Mouse (Mus musculus): Measurements from ENCODE around the gene Runx2.

Gene Runx2

DNA sequence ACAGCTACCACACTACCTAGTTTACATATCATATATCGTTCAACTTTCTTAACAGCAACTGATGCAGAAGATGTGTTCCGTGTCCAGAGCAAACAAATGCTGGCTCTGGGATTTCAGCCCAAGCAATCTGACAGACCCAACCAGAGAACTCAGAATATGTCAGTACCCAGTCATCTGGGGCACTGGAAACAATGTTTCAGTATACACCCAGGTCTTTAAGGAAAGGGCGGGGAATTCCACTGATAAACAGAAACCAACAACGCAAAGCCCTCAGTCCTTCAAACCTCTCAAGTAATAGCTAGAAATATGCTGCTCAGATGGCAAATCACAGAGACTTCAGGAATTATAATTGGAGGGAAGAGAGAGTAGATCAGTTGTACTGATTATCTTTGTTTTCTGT is 100.5 kb downstream of the Runx2 start:
- DNase-seq (ENCODE audit: extremely low spot score, low spot score), result no peak

GRCm38 (mm10) chr17:44713404-44713803 is 101.2 kb downstream of the Runx2 start:
- no peak for DNase-seq (ENCODE audit: extremely low spot score, low spot score)

- DNase-seq (ENCODE audit: extremely low spot score, low spot score), result no peak
These were observed 104.9 kb downstream of the Runx2 start for GRCm38 (mm10) chr17:44709516-44710252.

DNA sequence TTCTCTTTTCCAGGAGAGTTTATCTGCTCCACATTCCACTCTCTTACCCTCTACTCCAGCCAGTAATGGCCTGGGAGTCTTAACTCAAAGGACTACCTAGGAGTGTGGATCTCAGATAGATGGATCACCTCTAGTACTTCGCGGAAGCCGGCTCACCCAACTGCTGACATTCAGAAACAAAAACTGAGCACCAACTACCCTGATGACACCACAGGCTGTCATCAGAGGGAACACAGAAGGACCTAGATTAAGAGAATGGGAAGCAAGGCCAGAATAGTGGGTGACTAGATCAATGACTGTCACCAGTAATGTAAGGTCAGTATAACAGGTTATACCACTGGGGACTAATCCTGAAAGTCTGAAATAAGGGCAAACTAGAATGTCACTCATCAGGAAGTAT is 106.6 kb downstream of the Runx2 start:
- DNase-seq (ENCODE audit: extremely low spot score, low spot score), result no peak

- DNase-seq (ENCODE audit: extremely low spot score, low spot score), result no peak
These were observed 108.1 kb downstream of the Runx2 start for GRCm38 (mm10) chr17:44706531-44706930.

GRCm38 (mm10) chr17:44702506-44703298 is 111.9 kb downstream of the Runx2 start:
- no peak for DNase-seq (ENCODE audit: extremely low spot score, low spot score)

DNA sequence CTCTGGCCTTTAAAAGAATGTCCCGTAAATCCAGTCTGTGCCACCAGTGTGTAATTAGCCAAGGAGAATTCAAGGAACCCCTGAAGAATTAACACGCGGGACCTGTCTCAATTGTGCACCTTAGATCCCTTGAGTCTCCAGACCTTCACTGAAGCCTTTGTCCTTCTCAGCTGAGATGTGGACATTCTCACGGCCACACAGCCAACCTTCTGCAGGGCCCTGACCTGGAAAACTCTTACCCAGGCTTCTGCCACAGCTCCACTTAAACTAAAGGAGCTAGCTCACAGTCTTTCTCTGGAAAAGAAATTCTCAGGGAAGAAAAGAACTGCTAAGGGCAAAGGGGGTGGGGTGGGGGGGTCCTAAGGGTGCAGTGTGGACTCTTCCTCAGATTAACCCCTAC is 113.1 kb downstream of the Runx2 start:
- no peak for DNase-seq (ENCODE audit: extremely low spot score, low spot score)

DNA sequence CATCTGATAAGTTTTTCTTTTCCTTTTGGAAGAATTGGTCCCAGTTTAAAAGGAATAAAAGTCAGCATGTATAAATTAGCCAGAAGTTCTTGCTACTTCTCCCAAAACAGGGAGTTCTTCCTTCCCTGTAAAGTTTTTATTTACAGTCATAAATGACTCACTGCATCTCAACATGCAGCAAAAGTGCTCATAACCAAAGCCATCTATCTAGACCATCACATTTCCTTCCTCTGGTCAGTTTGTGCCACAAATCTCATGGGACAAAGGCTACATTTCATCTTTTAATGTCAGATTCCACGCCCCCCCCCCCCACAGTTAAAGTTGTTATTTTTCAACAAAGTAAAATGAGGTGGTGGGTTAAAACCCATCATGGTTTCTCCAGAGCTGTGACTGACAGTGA is 114.3 kb downstream of the Runx2 start:
- DNase-seq (ENCODE audit: extremely low spot score, low spot score), result no peak

GRCm38 (mm10) chr17:44697053-44697452 is 117.5 kb downstream of the Runx2 start:
- DNase-seq (ENCODE audit: extremely low spot score, low spot score), result no peak

- no peak for DNase-seq (ENCODE audit: extremely low spot score, low spot score)
These were observed 121.0 kb downstream of the Runx2 start for GRCm38 (mm10) chr17:44693552-44693951.

GRCm38 (mm10) chr17:44691517-44691916 is 123.1 kb downstream of the Runx2 start:
- no peak for DNase-seq (ENCODE audit: extremely low spot score, low spot score)

- no peak for DNase-seq (ENCODE audit: extremely low spot score, low spot score)
These were observed 124.1 kb downstream of the Runx2 start for GRCm38 (mm10) chr17:44690410-44691035.

GRCm38 (mm10) chr17:44688306-44688705 is 126.3 kb downstream of the Runx2 start:
- DNase-seq (ENCODE audit: extremely low spot score, low spot score), result no peak

DNA sequence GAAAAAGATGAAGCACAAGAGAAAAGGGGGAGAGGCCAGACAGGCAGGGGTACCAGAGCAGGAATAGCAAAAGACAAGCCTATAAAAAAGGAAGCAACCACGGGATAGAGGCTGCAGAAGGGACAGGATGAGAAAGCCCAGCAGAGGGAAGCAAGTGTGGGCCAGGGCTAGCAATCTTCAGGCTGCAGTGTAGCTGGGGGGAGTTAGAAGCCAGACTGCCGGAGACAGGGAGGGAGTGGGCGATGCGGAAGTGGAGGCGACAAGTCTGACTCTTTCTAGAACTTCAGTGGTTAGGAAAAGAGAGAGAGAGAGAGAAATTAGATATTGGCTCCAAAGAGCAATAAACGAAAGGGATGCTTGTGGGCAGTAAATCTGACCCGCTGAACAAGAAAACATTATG is 129.1 kb downstream of the Runx2 start:
- DNase-seq (ENCODE audit: extremely low spot score, low spot score), result no peak

- DNase-seq (ENCODE audit: extremely low spot score, low spot score), result no peak
These were observed 131.6 kb downstream of the Runx2 start for GRCm38 (mm10) chr17:44683026-44683425.

GRCm38 (mm10) chr17:44677782-44678181 is 136.8 kb downstream of the Runx2 start:
- no peak for DNase-seq (ENCODE audit: extremely low spot score, low spot score)

DNA sequence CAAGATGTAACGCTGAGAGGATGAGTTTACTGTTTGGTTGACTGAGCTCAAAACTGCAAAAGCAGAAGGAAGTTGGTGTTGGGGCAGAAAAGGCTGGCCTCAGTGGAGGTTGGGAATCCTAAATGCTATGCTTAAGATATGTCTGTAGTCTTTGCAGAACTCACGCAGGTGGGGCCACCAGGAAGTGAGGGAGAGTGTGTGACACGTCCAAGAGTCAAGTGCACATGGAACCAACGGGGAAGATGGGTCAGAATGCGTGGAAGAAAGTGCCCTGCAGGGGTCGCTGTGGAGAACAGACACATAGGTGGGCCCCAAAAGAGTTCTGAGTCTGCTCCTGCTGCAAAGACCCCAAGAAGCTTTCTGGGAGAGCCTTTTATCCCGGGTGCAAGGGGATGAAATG is 141.8 kb downstream of the Runx2 start:
- no peak for DNase-seq (ENCODE audit: extremely low spot score, low spot score)

DNA sequence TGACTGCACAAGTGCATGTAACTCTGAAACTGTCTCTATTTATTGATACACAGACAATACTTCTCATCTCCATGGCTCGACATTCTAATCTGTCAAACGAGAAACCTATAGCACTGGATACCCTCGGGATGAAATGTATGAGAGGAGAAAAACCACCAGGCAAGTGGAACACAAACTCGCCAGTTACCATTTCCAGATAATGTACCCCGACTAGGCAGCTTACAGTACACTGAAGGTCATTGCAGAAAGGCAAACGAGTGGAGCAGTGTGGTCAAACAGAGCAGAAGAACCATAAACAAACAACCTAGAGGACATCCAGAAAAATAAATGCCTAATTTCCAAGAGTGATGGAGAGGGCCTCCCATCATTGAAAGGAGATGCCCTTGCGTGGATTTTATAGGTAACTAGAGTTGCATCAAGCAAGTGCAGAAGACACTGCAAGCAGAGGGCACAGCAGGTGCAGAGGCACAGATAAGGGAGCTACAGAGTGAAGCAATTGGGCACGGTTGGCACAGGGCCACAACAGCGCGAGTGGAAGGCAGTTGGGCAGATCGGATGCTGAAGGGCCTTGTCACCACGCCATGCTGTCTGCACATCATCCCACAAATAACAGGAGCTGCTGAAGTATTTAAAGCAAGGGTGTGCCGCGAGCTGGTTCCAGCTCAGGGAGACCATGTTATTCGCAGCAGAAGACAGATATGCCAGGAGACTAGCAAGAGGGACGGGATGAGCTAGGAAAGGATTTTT is 142.5 kb downstream of the Runx2 start:
- no peak for DNase-seq (ENCODE audit: extremely low spot score, low spot score)

DNA sequence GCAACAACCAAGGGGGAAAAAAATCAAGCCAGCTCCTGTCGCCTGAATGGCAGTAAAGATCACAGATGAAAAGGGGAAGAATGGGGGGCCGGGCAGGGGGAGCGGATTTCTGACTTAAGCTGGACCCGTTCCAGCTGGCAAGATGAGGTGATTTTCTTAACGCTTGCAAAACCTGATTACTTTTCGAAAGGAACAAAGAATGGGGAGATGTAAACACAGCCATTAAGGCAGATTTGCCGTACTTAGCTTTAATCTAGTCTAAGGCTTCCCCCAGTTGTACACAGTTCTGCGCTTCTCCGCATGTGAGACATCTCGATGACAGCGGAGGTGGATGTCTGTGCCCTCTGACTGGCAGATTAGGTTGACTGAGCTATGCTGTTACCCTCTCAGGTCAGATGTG is 144.6 kb downstream of the Runx2 start:
- no peak for DNase-seq (ENCODE audit: extremely low spot score, low spot score)

DNA sequence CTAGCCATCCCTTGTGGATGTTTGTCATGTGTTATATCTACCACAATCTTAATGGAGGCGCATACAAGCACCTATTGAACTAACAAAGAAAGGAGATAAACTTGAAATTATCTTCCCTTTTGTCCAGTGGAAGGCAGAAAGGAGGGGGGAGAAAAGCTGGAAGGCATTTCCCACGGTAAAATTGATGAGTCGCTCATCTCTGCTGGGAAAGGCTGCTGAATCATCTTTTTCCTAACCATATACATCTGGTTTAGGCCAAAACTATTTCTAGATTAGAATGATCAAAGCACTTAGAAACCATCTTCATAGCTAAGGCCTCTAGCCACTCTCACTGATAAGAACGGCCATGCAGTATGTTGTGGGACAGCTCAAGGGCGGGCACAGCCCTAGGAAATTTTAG is 147.3 kb downstream of the Runx2 start:
- no peak for DNase-seq (ENCODE audit: extremely low spot score, low spot score)

DNA sequence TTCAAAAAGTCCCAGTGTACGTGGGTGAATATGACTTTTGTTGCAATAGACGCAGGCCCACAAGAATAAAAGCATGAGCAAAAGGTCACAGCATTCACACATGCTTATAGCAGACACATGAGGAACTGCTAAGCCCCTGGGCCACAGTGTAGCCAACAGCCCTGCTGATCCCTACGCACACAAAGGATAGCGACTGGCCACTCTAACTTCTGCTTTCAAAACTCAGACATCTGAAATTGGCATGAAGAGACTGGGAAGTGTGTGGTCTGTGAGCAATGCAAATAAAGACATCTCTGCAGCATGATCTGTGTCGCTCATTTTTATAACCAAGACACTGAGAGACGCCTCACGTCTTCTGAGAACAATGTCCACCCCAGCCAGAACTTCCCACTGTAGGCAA is 150.7 kb downstream of the Runx2 start:
- DNase-seq (ENCODE audit: extremely low spot score, low spot score), result no peak

- DNase-seq (ENCODE audit: extremely low spot score, low spot score), result no peak
These were observed 151.4 kb downstream of the Runx2 start for GRCm38 (mm10) chr17:44663208-44663607.

All from neural tube, embryonic 10.5 days (tissue).